Mouse (Mus musculus) bone marrow macrophage, adult 2 months (primary cell): ENCODE results near the gene Gm28051.

Experiments
- CTCF ChIP-seq: IDR thresholded peaks from 2 replicates; pipeline ENCODE4 v1.5.1; 2012; ENCODE audit warnings: low read depth, mild to moderate bottlenecking, low read length, moderate library complexity
- POLR2A ChIP-seq: IDR thresholded peaks from 2 replicates; pipeline ENCODE4 v1.6.1; 2012; ENCODE audit warnings: mild to moderate bottlenecking, low read depth, low read length, borderline replicate concordance

DNA sequence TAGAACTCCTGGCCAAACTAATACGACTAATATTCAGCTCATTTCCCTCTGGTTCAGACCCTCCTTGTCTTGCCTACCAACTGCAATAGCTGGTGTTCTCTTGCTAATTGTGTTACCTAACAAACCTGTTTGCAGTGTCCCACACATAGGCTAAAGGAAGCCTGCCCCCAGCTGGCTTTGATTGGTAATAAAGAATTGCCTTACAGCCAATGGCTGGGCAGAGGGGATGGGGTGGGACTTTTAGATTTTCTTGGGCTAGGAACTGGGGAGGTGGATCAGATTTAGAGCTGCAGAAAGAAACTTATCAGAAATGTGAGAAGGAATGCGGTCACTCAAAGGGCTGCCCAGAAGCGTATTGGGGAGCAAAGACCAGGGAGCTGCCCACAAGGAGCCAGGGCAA, 21.9 kb upstream of the Gm28051 start:
- no peak for TF ChIP-seq POLR2A
- no peak for TF ChIP-seq CTCF
